Mouse (Mus musculus) cortical plate, adult 2 months (tissue): ENCODE results near the gene Ncapg. TPM values are rescaled to one million over a fixed set of nuclear protein-coding genes. Genes with fewer than 3 reads are reported as not detected.

Source experiments
- H3K27ac ChIP-seq: fragments of 200-500 bp; 2 replicates; pipeline ENCODE4 v1.5.1; 2012; ENCODE audit warnings: low read length, control low read depth, inconsistent platforms; ENCODE audit not compliant: insufficient read depth
- H3K4me1 ChIP-seq: fragments of 200-500 bp; 2 replicates; pipeline ENCODE4 v1.6.1; 2011; ENCODE audit warnings: low read length; ENCODE audit not compliant: control insufficient read depth, insufficient read depth
- H3K4me3 ChIP-seq: fragments of 200-500 bp; 2 replicates; pipeline ENCODE4 v1.5.1; 2011; ENCODE audit warnings: mild to moderate bottlenecking, low read length, control low read depth; ENCODE audit not compliant: insufficient read depth
- CTCF ChIP-seq: fragments of 200-500 bp; IDR thresholded peaks from 2 replicates; pipeline ENCODE4 v1.5.1; 2011; ENCODE audit warnings: mild to moderate bottlenecking, control low read depth, low read length; ENCODE audit not compliant: insufficient read depth; ENCODE audit errors: extremely low read depth
- POLR2A ChIP-seq: fragments of 200-500 bp; IDR thresholded peaks from 2 replicates; pipeline ENCODE4 v1.6.1; 2011; ENCODE audit warnings: mild to moderate bottlenecking, low read length, control low read depth; ENCODE audit not compliant: insufficient read depth; ENCODE audit errors: extremely low read depth
- polyA plus RNA-seq: library from polyadenylated mRNA; depleted of rRNA; stranded (reverse); fragments of >200 nt; gene quantifications from 2 replicates; pipeline ENCODE4 v1.2.3, GENCODE M21; 2012; rRNA removed

The Ncapg gene
- polyA plus RNA-seq, 1 experiment, result 0.33 TPM

- Histone ChIP-seq H3K4me3 (no peak overlapping the region), H3K27ac (no peak overlapping the region), H3K4me1 (no peaks in the 10 kb centered on the region)
- TF ChIP-seq CTCF (no peak), POLR2A (no peak)
Observed at GRCm38 (mm10) chr5:45689152-45689551, 19.4 kb downstream of the Ncapg start.

GRCm38 (mm10) chr5:45690802-45691201, 21.1 kb downstream of the Ncapg start:
- Histone ChIP-seq H3K4me3 (no peak overlapping the region), H3K4me1 (no peaks in the 10 kb centered on the region), H3K27ac (no peak overlapping the region)
- TF ChIP-seq POLR2A (no peak), CTCF (no peak)

- H3K4me3 ChIP-seq, result no peak overlapping the region
Observed at GRCm38 (mm10) chr5:45691678-45692077, 22.0 kb downstream of the Ncapg start.

GRCm38 (mm10) chr5:45706811-45707210, 37.1 kb downstream of the Ncapg start:
- no peak overlapping the region for H3K27ac ChIP-seq
- TF ChIP-seq POLR2A (no peak), CTCF (no peak)
- H3K4me3 ChIP-seq, result no peak overlapping the region
- H3K4me1 ChIP-seq, result no peaks in the 10 kb centered on the region; the same call in 1 of the 2 replicates

More at GRCm38 (mm10) chr5:45691678-45692077, 22.0 kb downstream of the Ncapg start:
- no peak for TF ChIP-seq CTCF
- no peak for TF ChIP-seq POLR2A
- H3K4me1 ChIP-seq, result no peaks in the 10 kb centered on the region
- H3K27ac ChIP-seq, result no peak overlapping the region

- no peaks in the 10 kb centered on the region; the same call in 1 of the 2 replicates for H3K4me1 ChIP-seq
- no peak overlapping the region for H3K4me3 ChIP-seq
- H3K27ac ChIP-seq, result no peak overlapping the region
- TF ChIP-seq CTCF (no peak), POLR2A (no peak)
Observed at GRCm38 (mm10) chr5:45709653-45710052, 39.9 kb downstream of the Ncapg start.

- TF ChIP-seq CTCF (no peak), POLR2A (no peak)
- Histone ChIP-seq H3K4me1 (no peaks in the 10 kb centered on the region), H3K4me3 (no peak overlapping the region), H3K27ac (no peak overlapping the region)
Observed at GRCm38 (mm10) chr5:45718848-45719488, 49.2 kb downstream of the Ncapg start.

GRCm38 (mm10) chr5:45733751-45734150, 64.0 kb downstream of the Ncapg start:
- no peak overlapping the region for H3K27ac ChIP-seq
- TF ChIP-seq CTCF, result no peak
- TF ChIP-seq POLR2A, result no peak
- no peak overlapping the region for H3K4me3 ChIP-seq
- no peaks in the 10 kb centered on the region for H3K4me1 ChIP-seq

GRCm38 (mm10) chr5:45737911-45738310, 68.2 kb downstream of the Ncapg start:
- no peak overlapping the region for H3K27ac ChIP-seq
- no peak overlapping the region for H3K4me3 ChIP-seq
- H3K4me1 ChIP-seq, result no peaks in the 10 kb centered on the region
- TF ChIP-seq CTCF, result no peak
- no peak for TF ChIP-seq POLR2A

Other genes with a start within 250 kb of the Ncapg start
- gene Qdpr, start 219.7 kb upstream of the Ncapg start, polyA plus RNA-seq, result 304 and 318 TPM in 2 replicates
- gene Clrn2, start 216.2 kb upstream of the Ncapg start, polyA plus RNA-seq, result 0.25 and 0.52 TPM in 2 replicates
- 50.7 and 57.8 TPM in 2 replicates for gene Lap3, start 176.5 kb upstream of the Ncapg start, polyA plus RNA-seq
- 128 and 130 TPM in 2 replicates for gene Med28, start 149.7 kb upstream of the Ncapg start, polyA plus RNA-seq
- gene Fam184b, start 30.3 kb upstream of the Ncapg start, polyA plus RNA-seq, result 4.8 and 5.8 TPM in 2 replicates
- gene Lcorl, start 187.7 kb downstream of the Ncapg start, polyA plus RNA-seq, result 9.5 and 9.9 TPM in 2 replicates